Mouse (Mus musculus): ENCODE measurements around the gene Bcl6.
A peak's percentile ranks its signal among the peaks of the same experiment; 100 is the strongest.

Gene Bcl6

DNA sequence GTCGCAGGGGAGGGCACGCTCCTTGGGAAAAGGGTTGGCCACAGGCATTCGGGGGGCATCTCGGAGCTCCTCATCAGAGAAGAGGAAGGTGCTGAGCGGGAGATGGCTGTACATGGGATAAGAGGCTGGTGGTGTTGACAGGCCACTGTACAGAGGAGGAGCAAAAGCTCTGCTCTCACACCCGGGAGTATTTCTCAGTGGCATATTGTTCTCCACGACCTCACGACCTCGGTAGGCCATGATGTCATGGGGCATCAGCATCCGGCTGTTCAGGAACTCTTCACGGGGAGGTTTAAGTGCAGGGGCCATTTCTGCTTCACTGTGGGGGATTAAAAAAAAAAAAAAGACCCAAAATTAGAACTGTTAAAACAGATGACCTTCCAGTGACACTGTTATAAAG is 15.8 kb downstream of the Bcl6 start:
- DNase-seq = no peak

DNA sequence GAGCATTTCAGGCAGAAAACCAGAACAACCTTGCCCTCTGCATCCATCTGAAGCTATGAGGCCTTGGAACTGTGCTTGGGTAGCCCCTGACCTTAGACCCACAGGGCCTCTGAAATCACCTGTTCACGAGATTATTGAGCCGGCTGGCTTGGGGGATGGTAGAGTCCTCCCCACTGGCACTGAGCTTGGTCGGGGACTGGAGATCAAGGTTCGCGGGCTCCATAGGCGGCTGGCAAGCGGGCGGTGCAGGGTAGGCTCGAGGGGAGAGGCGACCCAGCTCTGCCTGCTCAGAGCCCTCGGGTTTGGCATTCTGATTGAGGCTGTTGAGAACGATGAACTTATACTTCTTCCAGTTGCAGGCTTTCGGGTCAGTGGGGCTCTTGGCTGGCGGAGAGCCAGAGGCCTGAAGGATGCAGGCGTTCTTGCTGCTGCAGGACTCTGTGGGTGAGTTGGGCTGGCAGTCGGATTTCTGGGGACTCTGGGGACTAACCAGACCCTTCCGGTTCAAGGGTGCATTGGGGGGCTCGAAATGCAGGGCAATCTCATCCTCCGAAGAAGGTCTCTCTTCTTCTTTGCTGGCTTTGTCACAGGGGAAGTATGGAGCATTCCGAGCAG is 16.4 kb downstream of the Bcl6 start:
- DNase-seq = no peak

DNA sequence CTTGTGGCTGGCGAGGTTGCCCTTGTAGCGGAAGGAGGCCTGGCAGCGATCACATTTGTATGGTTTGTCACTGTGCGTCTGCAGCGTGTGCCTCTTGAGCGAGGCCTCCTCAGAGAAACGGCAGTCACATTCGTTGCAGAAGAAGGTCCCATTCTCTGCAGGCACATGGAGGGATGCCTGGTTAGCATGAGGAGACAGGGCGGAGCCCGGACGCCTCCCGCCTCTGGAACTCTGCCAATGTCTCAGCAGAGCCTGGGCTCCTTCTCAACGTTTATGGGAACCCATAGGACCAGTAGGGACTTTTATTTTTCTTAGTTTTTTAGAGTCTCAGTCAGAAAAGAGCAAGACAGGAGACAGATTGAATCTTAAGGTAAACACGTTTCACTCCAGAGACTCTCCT is 18.7 kb downstream of the Bcl6 start:
- DNase-seq = no peak

DNA sequence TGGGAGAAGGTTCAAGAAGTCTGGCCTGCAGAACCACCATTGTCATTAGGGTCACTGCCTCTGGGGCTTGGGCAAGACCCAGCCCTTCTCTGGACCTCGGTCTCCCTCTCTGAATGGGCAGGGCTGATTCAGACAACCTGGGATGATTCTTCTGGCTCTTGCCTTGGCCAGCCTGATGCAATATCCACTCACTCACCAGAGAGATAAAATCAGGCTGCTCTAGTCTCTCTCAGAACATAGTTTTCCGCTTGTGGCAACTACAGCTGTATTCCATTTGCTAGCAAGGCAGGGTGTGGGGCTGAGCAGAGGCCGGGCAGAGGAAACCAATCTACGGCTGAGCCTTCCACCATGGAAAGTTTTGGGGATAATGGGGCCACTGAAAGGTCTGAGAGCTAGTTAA is 19.8 kb downstream of the Bcl6 start:
- no peak for DNase-seq

DNA sequence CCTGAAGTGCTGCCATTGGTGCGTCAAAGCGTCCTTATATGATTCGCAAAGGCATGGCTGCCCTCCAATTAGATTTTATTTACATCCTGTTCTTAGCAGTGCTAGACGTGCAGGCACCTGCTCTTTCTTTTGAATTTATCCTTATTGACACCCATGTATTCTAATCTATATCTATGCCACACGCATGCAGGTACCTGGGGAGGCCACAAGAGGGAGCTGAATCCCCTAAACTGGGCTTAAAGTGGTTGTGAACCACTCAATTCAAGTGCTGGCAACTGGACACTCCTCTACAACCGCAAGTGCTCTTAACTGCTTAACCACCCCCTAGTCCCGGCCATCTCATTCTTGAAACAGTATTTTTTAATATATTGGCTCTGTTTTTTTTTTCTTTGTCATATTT is 21.4 kb downstream of the Bcl6 start:
- DNase-seq = no peak

DNA sequence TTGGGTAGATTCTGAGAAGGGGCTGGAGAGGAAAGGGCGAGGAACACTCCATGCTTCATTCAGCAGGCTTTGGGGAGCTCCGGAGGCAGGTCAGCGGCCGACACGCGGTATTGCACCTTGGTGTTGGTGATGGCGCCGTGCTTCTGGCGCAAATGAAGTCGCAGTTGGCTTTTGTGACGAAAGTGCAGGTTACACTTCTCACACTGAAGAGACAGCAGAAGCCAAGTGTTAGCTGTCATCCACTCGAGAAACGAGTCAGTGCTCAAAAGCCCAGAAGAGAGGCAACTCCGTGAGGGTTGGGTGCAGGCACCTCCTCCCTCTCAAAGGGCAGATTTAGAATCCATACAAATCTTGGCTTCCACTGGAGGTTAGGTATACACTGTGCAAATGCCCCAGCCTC is 22.6 kb downstream of the Bcl6 start:
- DNase-seq = no peak

DNA sequence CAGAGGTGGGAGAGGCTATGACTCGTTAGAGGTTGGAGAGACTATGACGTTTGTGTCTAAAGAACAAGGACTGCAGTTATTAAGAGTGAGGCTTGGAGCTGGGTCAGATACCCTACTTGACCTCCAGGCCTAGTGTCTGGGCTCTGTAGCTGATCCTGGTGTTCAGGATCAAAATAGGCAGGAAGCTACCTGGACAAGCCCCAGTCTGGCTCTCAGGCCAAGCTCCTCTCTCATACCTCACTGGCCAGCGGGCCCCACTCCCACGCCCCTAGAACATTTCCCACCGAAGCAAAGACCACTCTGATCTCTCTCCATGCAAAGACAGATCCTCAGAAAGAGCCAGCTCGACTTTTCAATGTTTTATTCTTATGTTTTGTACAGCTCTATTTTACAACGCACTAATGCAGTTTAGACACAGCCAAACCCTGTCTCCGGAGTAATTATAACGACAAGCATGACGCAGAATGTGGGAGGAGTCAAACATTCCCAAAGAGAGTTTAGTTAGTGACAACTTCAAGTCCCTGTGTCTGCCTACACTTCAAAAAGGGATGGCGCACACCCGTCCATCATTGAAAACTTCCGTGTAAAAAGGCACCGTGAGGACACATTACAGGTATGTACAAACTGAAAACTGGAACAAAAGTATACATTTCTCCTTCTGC is 23.8 kb downstream of the Bcl6 start:
- DNase-seq = no peak

DNA sequence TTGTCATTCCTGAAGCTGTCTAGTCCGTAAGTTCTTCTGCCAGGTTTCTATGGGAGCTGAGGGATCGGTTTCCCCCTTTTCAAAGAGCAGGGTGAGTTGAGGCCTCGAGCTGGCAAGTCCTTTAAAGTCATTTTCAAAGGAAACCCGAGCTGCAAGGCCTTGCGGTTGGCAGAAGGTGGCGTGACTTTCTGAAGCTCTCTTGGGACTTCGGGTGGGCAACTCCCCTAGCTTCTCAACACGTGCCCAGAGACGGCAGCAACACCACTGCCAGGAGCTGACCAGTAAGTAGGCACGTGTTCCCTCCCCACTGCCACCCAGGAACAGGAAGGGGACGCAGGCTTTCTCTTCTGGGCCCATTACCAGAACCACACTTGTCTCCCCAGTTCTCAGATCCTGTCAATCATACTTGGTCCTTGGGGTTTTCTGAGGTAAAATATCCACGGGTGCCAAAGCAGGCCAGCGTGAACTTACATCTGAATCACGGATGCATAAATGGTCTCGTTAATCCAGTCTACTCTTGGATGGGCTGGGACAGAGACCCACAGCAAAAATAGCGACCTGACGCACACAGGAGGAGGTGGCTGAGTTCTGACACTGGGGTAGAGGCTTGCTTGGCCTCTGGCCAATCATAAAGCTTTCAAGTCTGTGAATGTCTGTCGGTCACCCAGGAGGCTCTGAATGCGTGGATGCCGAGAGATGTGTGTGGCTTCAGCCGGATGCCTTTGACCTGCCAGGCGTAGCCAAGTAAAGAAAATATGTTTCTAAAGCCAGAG is 24.6 kb downstream of the Bcl6 start:
- DNase-seq = no peak

DNA sequence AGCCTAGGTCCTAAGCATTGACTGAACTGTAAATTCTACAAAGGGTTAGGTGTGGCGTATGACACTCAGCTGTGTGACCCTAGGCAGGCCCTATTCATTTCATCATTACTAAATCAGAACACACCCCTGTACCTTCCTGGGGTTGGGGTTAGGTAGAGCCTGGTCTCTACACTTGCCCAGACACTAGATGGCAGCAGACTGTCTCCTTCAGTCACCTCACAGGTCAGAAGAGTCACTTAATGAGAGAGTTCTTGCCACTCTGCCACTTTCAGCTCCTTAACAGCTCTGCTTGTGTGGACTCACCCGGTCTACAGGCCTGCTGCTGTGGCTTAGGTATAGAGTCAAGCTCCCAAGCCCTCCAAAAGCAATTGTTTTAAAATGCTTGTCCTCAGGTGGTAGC is 26.3 kb downstream of the Bcl6 start:
- DNase-seq = no peak

DNA sequence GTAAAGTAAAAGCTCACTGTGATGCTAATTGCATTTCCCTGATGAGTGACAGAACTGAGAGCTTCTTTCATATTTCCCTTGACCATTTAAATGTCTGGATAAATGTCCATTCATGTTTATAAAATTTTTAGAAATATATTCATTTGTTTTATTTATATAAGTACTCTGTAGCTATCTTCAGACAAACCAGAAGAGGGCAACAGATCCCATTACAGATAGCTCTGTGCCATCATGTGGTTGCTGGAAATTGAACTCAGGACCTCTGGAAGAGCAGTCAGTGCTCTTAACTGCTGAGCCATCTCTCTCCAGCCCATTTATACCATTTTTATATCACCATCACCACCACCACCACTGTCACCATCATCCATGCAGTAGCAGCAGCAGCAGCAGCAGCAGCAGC is 29.7 kb downstream of the Bcl6 start:
- DNase-seq = no peak

DNA sequence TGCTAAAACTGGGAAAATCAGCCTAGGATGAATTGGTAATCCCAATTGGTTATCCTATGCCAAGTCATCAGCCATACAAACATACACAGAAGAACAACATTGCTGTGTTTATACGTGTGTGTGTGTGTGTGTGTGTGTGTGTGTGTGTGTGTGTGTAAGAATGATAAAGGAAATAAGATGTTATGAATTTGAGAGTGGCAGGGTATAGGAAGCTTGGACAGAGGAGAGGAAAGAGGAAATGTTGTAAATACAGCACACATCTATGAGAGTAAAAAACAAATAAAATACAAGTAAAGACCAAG is 34.7 kb downstream of the Bcl6 start:
- no peak for DNase-seq

DNA sequence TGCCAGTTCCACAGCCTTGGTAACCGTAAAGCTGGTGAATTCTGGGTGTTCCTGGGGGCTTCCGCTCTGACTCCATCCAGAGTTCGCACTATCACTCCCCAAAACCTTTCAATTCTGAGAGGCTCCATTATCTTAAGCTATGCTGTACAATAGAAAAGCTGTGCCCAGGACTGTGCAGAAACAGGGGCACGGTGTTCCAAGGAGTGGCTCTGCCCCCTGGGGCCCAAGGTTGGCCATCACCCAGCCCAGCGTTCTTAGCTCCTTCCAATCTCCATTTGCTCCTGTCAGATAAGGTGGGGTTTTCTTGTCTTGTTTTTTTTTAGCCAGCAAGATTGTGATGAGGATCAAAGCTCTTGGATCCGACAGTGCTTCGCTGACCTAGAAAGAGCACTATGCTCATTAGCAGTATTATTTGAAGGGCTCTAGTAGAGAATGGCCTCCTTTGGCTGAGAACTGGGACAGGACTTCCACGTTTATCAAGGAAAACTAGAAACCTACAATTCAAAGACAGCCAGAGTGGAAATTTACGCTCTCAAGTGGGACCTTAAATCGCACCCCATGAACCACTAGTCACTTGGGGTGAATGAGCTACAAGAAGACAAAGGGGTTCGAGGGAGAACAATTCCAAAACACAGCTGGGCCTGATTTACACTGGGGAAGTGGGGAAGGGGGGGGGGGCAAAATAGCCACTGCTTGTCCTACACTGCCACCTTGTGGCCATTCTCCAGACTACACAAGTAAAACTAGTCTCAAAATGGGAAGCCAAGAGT is 35.3 kb downstream of the Bcl6 start:
- DNase-seq = peak; percentile 78

DNA sequence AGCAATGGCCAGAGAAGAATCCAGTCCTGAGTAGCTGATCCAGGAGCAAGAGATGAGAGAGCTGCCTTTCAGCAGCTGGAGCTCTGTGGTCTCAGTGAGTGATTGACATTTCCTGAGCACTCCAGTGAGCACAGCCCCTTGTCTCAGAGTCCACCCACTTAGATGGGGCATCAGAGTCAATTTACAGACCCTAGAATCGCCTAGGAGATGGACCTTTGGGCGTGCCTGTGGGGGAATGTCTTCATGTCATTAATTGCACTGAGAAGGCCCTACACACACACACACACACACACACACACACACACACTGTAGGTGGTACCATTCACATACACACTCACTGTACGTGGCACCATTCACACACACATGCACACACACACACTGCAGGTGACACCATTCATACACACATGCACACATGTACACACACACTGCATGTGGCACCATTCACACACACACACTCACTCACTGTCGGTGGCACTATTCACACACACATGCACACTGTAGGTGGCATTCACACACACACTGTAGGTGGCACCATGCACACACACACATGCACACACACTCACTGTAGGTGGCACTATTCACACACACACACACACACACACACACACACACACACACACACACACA is 36.4 kb downstream of the Bcl6 start:
- no peak for DNase-seq

DNA sequence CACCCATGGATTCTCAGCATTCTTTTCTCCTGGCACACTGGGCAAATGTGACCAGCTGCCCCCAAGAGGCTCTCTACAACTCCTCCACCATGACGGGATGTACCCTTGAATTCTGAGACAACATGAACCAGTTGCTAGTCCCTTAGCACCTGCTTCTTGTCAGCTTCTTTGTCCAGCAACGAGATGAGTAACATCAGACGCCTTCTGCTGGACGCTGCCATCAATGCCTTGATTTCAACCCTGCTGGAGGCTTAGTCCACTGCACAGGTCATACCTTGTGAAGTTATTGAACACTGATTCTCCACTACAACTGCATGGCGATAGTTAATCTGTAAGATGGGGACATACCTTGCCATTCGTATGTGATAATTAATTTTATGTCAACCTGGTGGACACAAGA is 41.0 kb downstream of the Bcl6 start:
- no peak for DNase-seq

DNA sequence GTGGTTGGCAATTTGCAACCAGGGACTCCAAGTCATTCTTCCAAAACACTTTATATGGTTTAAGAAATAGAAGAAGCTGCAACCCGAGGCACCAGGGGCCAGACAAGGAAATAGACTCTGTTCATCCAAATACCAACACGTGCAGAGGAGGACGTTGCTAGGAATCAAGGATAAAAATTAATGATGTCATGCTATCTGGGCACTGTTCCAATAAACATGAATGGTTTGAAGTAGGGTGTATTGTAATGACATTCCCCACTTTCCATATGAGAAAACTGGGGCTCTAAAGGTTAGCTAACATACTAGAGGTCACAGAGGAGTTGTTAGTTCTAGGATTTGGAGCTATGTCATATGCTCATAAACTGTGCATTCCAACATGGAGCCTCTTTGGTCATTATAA is 43.9 kb downstream of the Bcl6 start:
- no peak for DNase-seq

DNA sequence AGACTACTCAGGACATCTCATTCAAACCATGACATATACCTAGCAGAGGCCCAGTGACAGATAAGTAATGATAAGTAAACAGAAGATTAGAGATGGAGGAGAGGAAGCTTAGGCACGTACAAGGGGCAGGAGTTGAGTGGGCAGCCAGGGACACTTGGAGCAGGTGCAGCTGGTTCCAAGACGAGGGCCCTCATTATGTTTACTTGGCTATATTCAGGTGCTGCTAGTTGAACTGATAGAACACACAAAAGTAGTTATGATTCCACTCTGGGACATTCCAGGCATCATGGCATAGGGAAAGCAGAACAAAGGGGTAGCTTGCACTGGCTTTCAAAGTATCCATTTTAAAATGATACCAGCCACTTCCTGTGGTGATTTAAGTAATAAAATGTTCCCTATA is 54.3 kb downstream of the Bcl6 start:
- no peak for DNase-seq

DNA sequence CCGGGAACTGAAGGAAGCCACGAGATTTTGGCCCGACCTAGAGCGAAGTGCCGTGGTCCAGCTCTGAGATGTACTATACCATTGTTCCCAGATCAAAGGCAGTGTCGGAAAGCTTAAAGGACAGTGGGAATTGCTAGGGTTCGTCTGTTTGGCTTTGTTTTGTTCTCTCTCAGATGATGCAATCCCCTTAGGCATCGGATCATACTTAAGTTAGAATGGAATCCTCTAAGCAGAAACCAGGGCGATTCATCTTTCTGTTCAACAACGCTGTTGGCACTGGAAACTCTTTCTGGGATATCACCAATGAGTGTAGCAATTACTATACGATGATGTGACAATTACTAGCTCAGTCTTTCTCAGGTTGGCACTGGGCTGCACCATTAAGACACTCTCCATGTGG is 56.4 kb downstream of the Bcl6 start, which contains the start of gene Rtp2:
Gene Rtp2, minus strand, starts transcription at position 101 of the 400 bp plus-strand sequence.
- DNase-seq = no peak

DNA sequence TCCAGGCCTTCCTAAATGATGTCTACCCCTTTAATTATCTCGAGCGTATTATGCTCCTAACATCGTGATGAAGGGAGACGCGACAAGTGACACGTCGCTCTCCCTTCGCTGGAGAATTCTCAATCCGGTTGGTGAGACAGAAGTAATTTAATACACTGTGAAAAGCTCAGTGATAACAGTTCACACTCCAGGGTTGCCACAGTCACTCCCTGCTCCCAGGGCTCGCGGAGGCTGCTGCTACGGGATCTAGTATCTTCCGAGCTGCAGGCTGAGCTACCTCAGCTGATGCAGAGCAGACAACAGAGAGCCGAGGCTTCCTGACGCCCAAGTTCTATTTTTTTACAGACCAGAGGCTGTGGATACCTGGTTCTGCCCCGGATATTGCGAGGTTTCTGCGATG is 57.4 kb downstream of the Bcl6 start:
- no peak for DNase-seq

DNA sequence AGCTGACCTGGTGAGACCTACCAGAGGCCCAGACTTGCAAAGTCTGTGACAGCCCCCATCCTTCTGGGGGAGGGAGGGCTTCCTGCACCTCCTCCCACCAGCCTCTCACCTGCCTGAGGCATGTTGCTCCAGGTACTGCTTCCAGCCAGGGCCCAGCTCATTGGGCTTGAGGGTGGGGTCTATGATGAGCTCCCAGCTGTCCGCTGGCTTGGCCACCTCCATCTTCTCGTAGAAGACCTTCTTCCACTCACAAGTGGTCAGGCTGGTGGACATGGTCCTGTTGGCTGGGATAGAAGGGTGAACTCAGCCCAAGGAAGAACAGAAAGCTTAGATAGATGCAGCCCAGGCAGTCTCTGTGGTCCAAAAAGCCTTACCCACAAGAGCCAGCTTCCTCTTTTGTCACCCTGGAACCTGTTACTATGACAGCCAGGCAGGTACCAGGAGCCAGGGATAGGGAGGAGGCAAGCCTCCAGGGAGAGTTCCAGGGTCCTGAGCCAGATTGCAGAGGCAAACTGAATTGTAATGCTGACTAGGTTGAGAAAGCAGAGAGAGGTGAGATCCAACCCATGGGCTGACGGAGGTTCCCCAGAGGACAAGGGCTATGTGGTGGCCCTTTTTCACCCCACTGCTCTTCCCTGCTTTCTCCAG is 58.1 kb downstream of the Bcl6 start:
- no peak for DNase-seq

DNA sequence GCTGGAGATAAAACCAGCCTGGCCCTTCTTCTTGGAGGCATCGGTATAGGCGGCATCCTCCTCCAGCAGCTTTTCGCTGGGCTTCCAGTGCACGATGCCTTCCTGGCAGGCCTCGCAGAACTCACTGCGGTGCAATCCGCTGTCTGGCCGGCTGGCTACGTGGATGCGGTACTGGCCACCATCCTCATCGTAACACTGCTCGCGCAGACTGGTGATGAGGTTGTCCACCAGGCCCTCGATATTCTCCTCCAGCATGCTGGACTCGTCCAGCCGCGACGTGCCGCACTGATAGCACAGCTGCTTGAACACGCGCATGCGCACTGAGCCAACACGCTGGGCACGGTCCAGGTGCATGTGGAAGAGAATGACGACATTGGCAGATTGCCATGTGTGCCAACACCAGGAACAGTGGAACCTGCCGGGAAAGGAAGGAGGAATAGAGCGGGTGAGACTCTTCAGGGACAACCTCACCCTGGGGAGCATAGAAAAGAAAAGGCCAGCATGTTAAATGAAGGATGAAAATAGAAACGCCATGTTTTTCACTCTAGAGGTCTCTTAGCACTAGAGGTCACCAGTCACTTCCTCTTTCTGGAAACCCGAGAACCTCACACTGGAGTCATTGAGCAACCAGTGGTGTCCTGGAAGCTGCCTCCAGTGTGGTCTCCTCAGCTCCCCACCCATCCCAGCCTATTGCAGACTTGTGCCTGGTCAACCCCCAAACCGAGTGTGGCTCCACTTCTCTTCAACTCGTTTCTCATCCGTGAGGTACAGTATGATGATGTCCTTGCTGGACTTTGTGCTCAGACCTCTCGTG is 61.1 kb downstream of the Bcl6 start:
- peak; percentile 10 for DNase-seq

DNA sequence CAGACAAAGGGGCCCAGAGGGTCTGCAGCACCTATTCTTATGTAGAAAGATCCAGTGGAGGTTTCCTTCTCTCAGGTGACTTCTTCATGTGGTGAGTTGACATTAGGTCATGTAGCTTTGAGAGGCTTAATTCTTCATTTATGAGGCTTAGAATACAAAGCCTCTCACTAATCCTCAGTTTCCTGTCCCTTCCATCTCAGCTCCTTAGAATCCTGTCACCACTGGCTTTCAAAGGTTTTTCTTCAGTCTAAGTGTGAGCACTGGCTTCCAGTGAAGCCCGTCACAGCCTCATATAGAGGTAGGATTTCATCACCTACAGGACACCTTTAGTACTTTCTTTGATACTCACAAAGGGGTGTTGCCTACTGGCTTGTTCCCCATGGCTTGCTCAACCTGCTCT is 65.7 kb downstream of the Bcl6 start:
- no peak for DNase-seq

DNA sequence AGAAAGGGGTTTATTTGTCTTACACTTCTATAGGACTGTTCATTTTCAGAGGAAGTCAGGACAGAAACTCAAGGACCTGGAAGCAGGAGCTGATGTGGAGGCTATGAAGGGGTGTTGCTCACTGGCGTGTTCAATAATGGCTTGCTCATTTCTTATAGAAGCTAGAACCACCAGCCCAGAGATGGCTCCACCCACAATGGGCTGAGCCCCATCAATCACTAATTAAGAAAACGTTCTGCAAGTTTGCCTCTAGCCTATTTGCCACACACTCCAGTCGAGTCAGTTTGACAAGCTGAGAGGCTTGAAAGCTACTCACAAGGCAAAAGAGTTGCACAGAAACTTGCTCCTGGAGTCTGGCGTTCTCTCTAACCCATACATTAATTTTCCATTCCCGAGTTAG is 67.0 kb downstream of the Bcl6 start:
- DNase-seq = no peak
